Mouse (Mus musculus): ENCODE measurements around the gene Cpne1.

DNA sequence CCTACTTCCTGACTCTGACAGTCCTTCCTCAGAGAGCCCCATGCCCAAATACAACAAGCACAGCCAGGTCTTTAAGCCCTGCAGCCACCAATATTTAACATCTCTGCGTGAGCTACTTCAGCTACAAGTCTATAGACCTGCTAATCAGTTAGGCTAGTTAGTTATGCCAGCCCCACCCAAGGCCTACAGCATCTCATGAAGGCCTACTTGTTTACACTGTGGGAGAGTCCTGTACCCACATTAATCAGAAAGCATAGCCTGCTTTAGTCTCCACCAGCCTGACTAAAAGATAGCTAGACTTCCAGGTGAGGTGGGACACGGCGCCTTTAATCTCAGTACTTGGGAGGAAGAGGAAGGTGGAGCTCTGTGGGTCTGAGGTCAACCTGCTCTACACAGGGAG lies 72.4 kb downstream of the Cpne1 start:
- TF ChIP-seq CTCF (IDR thresholded peaks at IDR 0.05; ENCODE audit: low read depth), result no peak
- no peak for TF ChIP-seq EP300 (IDR thresholded peaks at IDR 0.05; ENCODE audit: low read depth)

Measured in liver, embryonic 14.5 days (tissue).